Mouse (Mus musculus): ENCODE results near the gene Ptrh1.

Gene Ptrh1

GRCm38 (mm10) chr2:32756674-32757055, 18.9 kb upstream of the Ptrh1 start:
- no peak for DNase-seq (ENCODE audit: low spot score in 2 of 2)

- peak; percentile 94 to 95 for DNase-seq (ENCODE audit: low spot score in 2 of 2)
Measured at GRCm38 (mm10) chr2:32757056-32757845, 18.3 kb upstream of the Ptrh1 start, which contains the start of gene Tor2a. TSS of gene Tor2a (plus strand) at chr2:32757234.

GRCm38 (mm10) chr2:32758503-32758902, 17.1 kb upstream of the Ptrh1 start:
- DNase-seq (ENCODE audit: low spot score in 2 of 2) = no peak

GRCm38 (mm10) chr2:32759001-32759400, 16.6 kb upstream of the Ptrh1 start:
- no peak for DNase-seq (ENCODE audit: low spot score in 2 of 2)

- no peak for DNase-seq (ENCODE audit: low spot score in 2 of 2)
Measured at GRCm38 (mm10) chr2:32761361-32761760, 14.2 kb upstream of the Ptrh1 start.

GRCm38 (mm10) chr2:32761859-32762258, 13.7 kb upstream of the Ptrh1 start:
- no peak for DNase-seq (ENCODE audit: low spot score in 2 of 2)

GRCm38 (mm10) chr2:32763353-32763752, 12.2 kb upstream of the Ptrh1 start:
- DNase-seq (ENCODE audit: low spot score in 2 of 2) = no peak

GRCm38 (mm10) chr2:32767241-32767640, 8.3 kb upstream of the Ptrh1 start:
- DNase-seq (ENCODE audit: low spot score in 2 of 2) = no peak

- peak in 1 of 2 experiments; percentile 43 for DNase-seq (ENCODE audit: low spot score in 2 of 2)
Measured at GRCm38 (mm10) chr2:32768661-32769285, 6.8 kb upstream of the Ptrh1 start.

GRCm38 (mm10) chr2:32769327-32770085, 6.1 kb upstream of the Ptrh1 start:
- DNase-seq (ENCODE audit: low spot score in 2 of 2) = no peak

- no peak for DNase-seq (ENCODE audit: low spot score in 2 of 2)
Measured at GRCm38 (mm10) chr2:32771886-32772285, 3.7 kb upstream of the Ptrh1 start.

GRCm38 (mm10) chr2:32772626-32773279, 2.8 kb upstream of the Ptrh1 start:
- no peak for DNase-seq (ENCODE audit: low spot score in 2 of 2)

- no peak for DNase-seq (ENCODE audit: low spot score in 2 of 2)
Measured at GRCm38 (mm10) chr2:32776192-32776591, 606 bp downstream of the Ptrh1 start.

- no peak for DNase-seq (ENCODE audit: low spot score in 2 of 2)
Measured at GRCm38 (mm10) chr2:32778081-32778480, 2.5 kb downstream of the Ptrh1 start.

- DNase-seq (ENCODE audit: low spot score in 2 of 2) = peak; percentile 41 to 69
Measured at GRCm38 (mm10) chr2:32779131-32779530, 3.5 kb downstream of the Ptrh1 start.

GRCm38 (mm10) chr2:32779714-32780113, 4.1 kb downstream of the Ptrh1 start:
- no peak for DNase-seq (ENCODE audit: low spot score in 2 of 2)

- DNase-seq (ENCODE audit: low spot score in 2 of 2) = no peak
Measured at GRCm38 (mm10) chr2:32781710-32782109, 6.1 kb downstream of the Ptrh1 start.

GRCm38 (mm10) chr2:32784048-32784681, 8.6 kb downstream of the Ptrh1 start, which contains the start of gene Cfap157:
TSS of gene Cfap157 (minus strand) at chr2:32784428.
- no peak for DNase-seq (ENCODE audit: low spot score in 2 of 2)

- DNase-seq (ENCODE audit: low spot score in 2 of 2) = no peak
Measured at GRCm38 (mm10) chr2:32787176-32787575, 11.6 kb downstream of the Ptrh1 start.

- DNase-seq (ENCODE audit: low spot score in 2 of 2) = no peak
Measured at GRCm38 (mm10) chr2:32788581-32788980, 13.0 kb downstream of the Ptrh1 start.

GRCm38 (mm10) chr2:32791297-32791696, 15.7 kb downstream of the Ptrh1 start:
- DNase-seq (ENCODE audit: low spot score in 2 of 2) = no peak
